Mouse (Mus musculus) ovary, adult 10 weeks (tissue): ENCODE data around the gene Neurog2. TPM values are rescaled to one million over a fixed set of nuclear protein-coding genes. Genes with fewer than 3 reads are reported as not detected.

Experiments used
- polyA plus RNA-seq: library from polyadenylated mRNA; stranded (reverse); fragments of 350-450 nt; fragmentation: Illumina TruSeq; extraction: RNeasy Lipid Tissue Mini Kit (QIAGEN cat#74804); gene quantifications from one replicate; pipeline ENCODE4 v1.2.3, GENCODE M21; 2014

Neurog2 gene
- polyA plus RNA-seq: not detected

GRCm38 (mm10) chr3:127633080-127634032 is at the start of gene Neurog2:
TSS of gene Neurog2 (plus strand) at chr3:127633135.

Other genes with a start within 250 kb of the Neurog2 start
- 65.5 TPM for gene Ank2, start 133.8 kb upstream of the Neurog2 start, polyA plus RNA-seq
- gene Larp7, start 79.8 kb upstream of the Neurog2 start, polyA plus RNA-seq: 108 TPM
- 6.6 TPM for gene Zgrf1, start 79.6 kb upstream of the Neurog2 start, polyA plus RNA-seq
- 4.5 TPM for gene Alpk1, start 147.4 kb downstream of the Neurog2 start, polyA plus RNA-seq
- 25.9 TPM for gene Tifa, start 156.7 kb downstream of the Neurog2 start, polyA plus RNA-seq
- gene Ap1ar, start 204.4 kb downstream of the Neurog2 start, polyA plus RNA-seq: 35.2 TPM